Mouse (Mus musculus) B cell, adult 2 months (primary cell): ENCODE measurements around the gene 4930453N24Rik.

Experiments
- DNase-seq, 2 experiments: peaks; one replicate each; pipeline ENCODE4 v3.0.0; 2022

4930453N24Rik gene

GRCm38 (mm10) chr16:64719096-64719495 lies 51.9 kb downstream of the 4930453N24Rik start:
- no peak for DNase-seq

GRCm38 (mm10) chr16:64717814-64718213 lies 53.1 kb downstream of the 4930453N24Rik start:
- DNase-seq, result no peak

GRCm38 (mm10) chr16:64711816-64712215 lies 59.1 kb downstream of the 4930453N24Rik start:
- no peak for DNase-seq
